Mouse (Mus musculus): ENCODE data around the gene Cntnap2. TPM values are rescaled to one million over a fixed set of nuclear protein-coding genes. Genes with fewer than 3 reads are reported as not detected.

The Cntnap2 gene
- polyA plus RNA-seq, 1 experiment from 2014 or later: not detected

DNA sequence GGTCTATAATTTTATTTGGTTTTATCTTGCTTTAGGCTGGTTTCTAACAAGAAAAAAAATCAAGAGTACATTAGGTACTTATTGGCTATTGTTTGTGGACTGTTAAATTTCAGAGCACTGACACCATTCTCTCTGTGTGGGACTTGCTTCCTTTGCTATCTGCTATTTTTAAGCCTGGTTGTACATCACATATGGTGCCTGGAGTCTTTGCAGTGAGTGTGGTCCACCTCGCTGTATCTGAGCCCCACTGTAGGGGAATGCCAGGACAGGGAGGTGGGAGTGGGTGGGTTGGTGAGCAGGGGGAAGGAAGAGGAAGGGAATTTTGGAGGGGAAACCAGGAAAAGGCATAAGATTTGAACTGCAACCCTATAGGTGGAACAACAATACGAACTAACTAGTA lies 1504.3 kb downstream of the Cntnap2 start:
- 62% methylated on average over 2 of the region's 2 CpGs for WGBS (ENCODE audit: insufficient replicate concordance)
- Histone ChIP-seq H3K9ac (replicated peaks) (no peak overlapping the region), H3K4me2 (ENCODE audit: low read depth, low read length) (no peak overlapping the region), H3K9me3 (ENCODE audit: low read length) (no peaks in the 10 kb centered on the region), H3K36me3 (replicated peaks; ENCODE audit: insufficient read depth, low read length) (no peaks in the 10 kb centered on the region), H3K27ac (ENCODE audit: low read depth) (no peak overlapping the region), H3K27me3 (ENCODE audit: insufficient read depth, low read length) (no peaks in the 10 kb centered on the region), H3K4me3 (ENCODE audit: low read depth, low read length) (no peak overlapping the region), H3K4me1 (ENCODE audit: insufficient read depth) (no peaks in the 10 kb centered on the region)
- ATAC-seq (no peak), DNase-seq (no peak)
- TF ChIP-seq CTCF (IDR thresholded peaks at IDR 0.05; ENCODE audit: low read depth) (no peak), EP300 (IDR thresholded peaks at IDR 0.05; ENCODE audit: low read depth) (no peak)

DNA sequence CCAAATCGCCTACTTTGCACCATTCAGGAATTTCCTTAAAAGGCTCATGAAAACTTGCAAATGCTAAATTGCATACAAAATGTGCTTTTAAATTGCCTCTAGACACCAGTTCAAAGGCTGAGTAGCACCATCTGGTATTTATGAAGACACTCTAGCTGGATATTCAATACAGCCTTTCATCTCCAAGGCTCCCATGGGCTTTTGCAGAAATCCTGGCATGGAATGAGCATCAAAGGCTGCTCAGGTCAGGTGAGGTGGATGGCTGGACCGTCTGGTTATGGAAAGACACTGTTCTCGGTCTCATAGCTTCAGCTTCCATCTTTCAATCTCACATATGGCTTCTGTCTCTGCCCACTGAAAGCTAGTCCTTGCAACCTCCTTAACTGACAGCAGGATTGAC lies 1515.9 kb downstream of the Cntnap2 start:
- ATAC-seq: no peak
- Histone ChIP-seq H3K4me2 (ENCODE audit: low read depth, low read length) (no peak overlapping the region), H3K4me3 (ENCODE audit: low read depth, low read length) (no peak overlapping the region), H3K27ac (ENCODE audit: low read depth) (no peak overlapping the region), H3K4me1 (ENCODE audit: insufficient read depth) (no peaks in the 10 kb centered on the region), H3K36me3 (replicated peaks; ENCODE audit: insufficient read depth, low read length) (no peaks in the 10 kb centered on the region), H3K27me3 (ENCODE audit: insufficient read depth, low read length) (no peaks in the 10 kb centered on the region), H3K9me3 (ENCODE audit: low read length) (no peaks in the 10 kb centered on the region), H3K9ac (replicated peaks) (no peak overlapping the region)
- WGBS (ENCODE audit: insufficient replicate concordance): 63% methylated on average over 3 of the region's 3 CpGs
- no peak for DNase-seq
- TF ChIP-seq EP300 (IDR thresholded peaks at IDR 0.05; ENCODE audit: low read depth) (no peak), CTCF (IDR thresholded peaks at IDR 0.05; ENCODE audit: low read depth) (no peak)

DNA sequence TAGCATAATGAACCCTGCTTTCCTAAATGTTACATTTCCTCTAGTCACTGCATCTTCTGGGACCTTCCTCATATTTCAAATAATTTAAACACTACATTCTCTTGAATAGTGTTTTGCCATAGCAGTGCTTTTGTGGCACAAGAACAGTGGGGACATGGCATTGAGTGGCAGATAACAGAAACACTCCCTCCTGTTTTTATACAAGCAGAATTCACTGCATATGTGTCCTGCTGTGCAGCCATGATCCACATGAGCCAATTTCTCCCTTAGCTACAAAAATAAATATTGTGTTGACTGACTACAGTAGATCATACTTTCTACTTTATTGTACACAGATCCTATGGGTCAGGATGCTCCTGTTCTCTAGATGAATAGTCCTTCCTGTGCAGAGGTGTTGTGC lies 1553.2 kb downstream of the Cntnap2 start:
- no peak for TF ChIP-seq CTCF (IDR thresholded peaks at IDR 0.05; ENCODE audit: low read depth)
- TF ChIP-seq EP300 (IDR thresholded peaks at IDR 0.05; ENCODE audit: low read depth): no peak
- Histone ChIP-seq H3K4me3 (ENCODE audit: low read depth, low read length) (no peak overlapping the region), H3K27me3 (ENCODE audit: insufficient read depth, low read length) (no peaks in the 10 kb centered on the region), H3K4me2 (ENCODE audit: low read depth, low read length) (no peak overlapping the region), H3K27ac (ENCODE audit: low read depth) (no peak overlapping the region), H3K36me3 (replicated peaks; ENCODE audit: insufficient read depth, low read length) (no peaks in the 10 kb centered on the region), H3K4me1 (ENCODE audit: insufficient read depth) (no peaks in the 10 kb centered on the region), H3K9me3 (ENCODE audit: low read length) (no peaks in the 10 kb centered on the region), H3K9ac (replicated peaks) (no peak overlapping the region)
- ATAC-seq (no peak), DNase-seq (no peak)

DNA sequence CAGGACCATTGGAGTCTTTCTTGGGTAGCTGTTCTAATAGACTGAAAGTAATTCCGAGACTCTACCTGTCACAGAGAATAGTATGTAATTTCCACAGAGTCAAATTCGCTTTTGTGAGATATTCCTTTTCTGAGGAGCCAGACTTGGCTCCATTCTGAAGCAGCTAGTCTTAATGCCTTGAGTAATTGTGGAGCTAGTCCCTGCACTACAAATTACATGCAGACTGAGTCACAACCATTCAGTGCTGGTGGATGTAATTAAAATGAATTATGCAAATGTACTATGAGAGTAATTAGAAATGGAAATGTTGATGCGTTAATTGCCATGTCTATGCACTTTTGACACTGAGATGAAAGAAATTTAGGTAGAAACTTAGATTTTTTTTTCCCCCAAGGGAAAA lies 1553.7 kb downstream of the Cntnap2 start:
- DNase-seq (no peak), ATAC-seq (no peak)
- no peaks in the 10 kb centered on the region for H3K36me3 ChIP-seq (replicated peaks; ENCODE audit: insufficient read depth, low read length)
- no peaks in the 10 kb centered on the region for H3K4me1 ChIP-seq (ENCODE audit: insufficient read depth)
- 63% methylated on average over 3 of the region's 3 CpGs for WGBS (ENCODE audit: insufficient replicate concordance)
- no peak overlapping the region for H3K9ac ChIP-seq (replicated peaks)
- TF ChIP-seq EP300 (IDR thresholded peaks at IDR 0.05; ENCODE audit: low read depth) (no peak), CTCF (IDR thresholded peaks at IDR 0.05; ENCODE audit: low read depth) (no peak)
- no peaks in the 10 kb centered on the region for H3K27me3 ChIP-seq (ENCODE audit: insufficient read depth, low read length)
- no peaks in the 10 kb centered on the region for H3K9me3 ChIP-seq (ENCODE audit: low read length)
- H3K4me3 ChIP-seq (ENCODE audit: low read depth, low read length): no peak overlapping the region
- no peak overlapping the region for H3K4me2 ChIP-seq (ENCODE audit: low read depth, low read length)
- no peak overlapping the region for H3K27ac ChIP-seq (ENCODE audit: low read depth)

DNA sequence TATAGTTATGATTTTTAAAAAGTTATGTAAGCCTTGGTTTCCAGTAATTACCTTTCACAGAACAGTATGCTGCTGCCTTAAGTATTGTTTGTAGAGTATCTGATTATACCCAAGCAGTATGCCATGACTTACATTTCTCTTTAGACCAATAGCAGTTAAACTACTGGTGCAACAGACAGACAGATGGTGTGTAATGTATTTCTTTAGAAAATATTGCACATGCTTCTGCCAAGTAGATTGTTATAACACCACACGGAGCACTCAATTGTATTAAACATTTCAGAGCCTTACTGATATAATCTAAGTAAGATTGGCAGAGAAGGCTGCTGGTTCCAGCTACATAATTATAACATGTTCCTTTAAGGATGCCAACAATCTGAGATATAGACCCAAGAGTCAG lies 1609.9 kb downstream of the Cntnap2 start:
- 73% methylated on average over 1 of the region's 1 CpGs for WGBS (ENCODE audit: insufficient replicate concordance)
- no peak for TF ChIP-seq CTCF (IDR thresholded peaks at IDR 0.05; ENCODE audit: low read depth)
- TF ChIP-seq EP300 (IDR thresholded peaks at IDR 0.05; ENCODE audit: low read depth): no peak
- Histone ChIP-seq H3K4me3 (ENCODE audit: low read depth, low read length) (no peak overlapping the region), H3K9ac (replicated peaks) (no peak overlapping the region), H3K27me3 (ENCODE audit: insufficient read depth, low read length) (no peaks in the 10 kb centered on the region), H3K9me3 (ENCODE audit: low read length) (no peaks in the 10 kb centered on the region), H3K27ac (ENCODE audit: low read depth) (no peak overlapping the region), H3K4me2 (ENCODE audit: low read depth, low read length) (no peak overlapping the region), H3K36me3 (replicated peaks; ENCODE audit: insufficient read depth, low read length) (no peaks in the 10 kb centered on the region), H3K4me1 (ENCODE audit: insufficient read depth) (no peaks in the 10 kb centered on the region)
- no peak for ATAC-seq
- no peak for DNase-seq

DNA sequence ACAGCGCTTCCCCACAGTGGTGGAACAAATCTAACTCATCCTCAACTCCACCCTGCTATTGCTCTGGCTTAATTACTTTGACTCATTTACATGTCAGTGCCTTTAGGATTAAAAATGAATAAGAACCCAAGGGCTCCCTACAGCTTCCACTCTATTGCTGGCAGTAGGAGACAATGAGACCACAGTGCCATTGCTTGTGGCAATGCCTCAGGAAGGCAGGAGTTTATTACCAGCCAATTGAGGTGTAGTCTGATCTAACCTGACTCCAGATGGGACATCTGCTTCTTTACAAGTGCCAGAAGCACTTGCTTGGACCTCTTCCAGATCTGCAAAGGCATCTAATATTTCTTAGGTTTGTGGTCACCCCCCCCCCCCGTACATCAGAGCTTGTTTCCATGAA lies 1615.9 kb downstream of the Cntnap2 start:
- no peak for ATAC-seq
- H3K4me3 ChIP-seq (ENCODE audit: low read depth, low read length): no peak overlapping the region
- H3K9me3 ChIP-seq (ENCODE audit: low read length): no peaks in the 10 kb centered on the region
- H3K4me2 ChIP-seq (ENCODE audit: low read depth, low read length): no peak overlapping the region
- no peak for TF ChIP-seq CTCF (IDR thresholded peaks at IDR 0.05; ENCODE audit: low read depth)
- TF ChIP-seq EP300 (IDR thresholded peaks at IDR 0.05; ENCODE audit: low read depth): no peak
- H3K27ac ChIP-seq (ENCODE audit: low read depth): no peak overlapping the region
- no peaks in the 10 kb centered on the region for H3K27me3 ChIP-seq (ENCODE audit: insufficient read depth, low read length)
- WGBS (ENCODE audit: insufficient replicate concordance): 69% methylated on average over 2 of the region's 2 CpGs
- DNase-seq: no peak
- H3K36me3 ChIP-seq (replicated peaks; ENCODE audit: insufficient read depth, low read length): no peaks in the 10 kb centered on the region
- no peak overlapping the region for H3K9ac ChIP-seq (replicated peaks)
- H3K4me1 ChIP-seq (ENCODE audit: insufficient read depth): no peaks in the 10 kb centered on the region

DNA sequence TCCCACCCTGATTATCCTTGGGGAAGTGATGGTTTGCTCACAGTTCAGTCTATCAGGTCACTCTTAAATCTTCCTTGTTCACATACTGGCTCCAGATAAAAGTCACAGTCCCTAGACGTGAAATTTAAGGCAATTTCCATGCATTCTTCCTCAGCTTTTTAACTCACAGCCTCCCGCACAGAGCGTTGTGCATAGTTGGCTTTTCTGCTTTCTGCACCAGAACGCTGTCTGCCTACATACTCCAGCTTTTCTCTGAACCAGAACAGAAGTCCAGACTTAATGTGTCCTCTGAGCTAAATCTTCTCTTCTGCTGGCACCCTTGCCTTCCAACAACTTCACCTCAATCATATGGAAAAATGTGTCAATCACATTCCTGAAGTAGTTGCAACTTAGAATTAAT lies 1616.5 kb downstream of the Cntnap2 start:
- 80% methylated on average over 4 of the region's 4 CpGs for WGBS (ENCODE audit: insufficient replicate concordance)
- H3K4me1 ChIP-seq (ENCODE audit: insufficient read depth): no peaks in the 10 kb centered on the region
- no peak overlapping the region for H3K4me3 ChIP-seq (ENCODE audit: low read depth, low read length)
- TF ChIP-seq EP300 (IDR thresholded peaks at IDR 0.05; ENCODE audit: low read depth) (no peak), CTCF (IDR thresholded peaks at IDR 0.05; ENCODE audit: low read depth) (no peak)
- H3K9me3 ChIP-seq (ENCODE audit: low read length): no peaks in the 10 kb centered on the region
- no peaks in the 10 kb centered on the region for H3K27me3 ChIP-seq (ENCODE audit: insufficient read depth, low read length)
- no peak overlapping the region for H3K27ac ChIP-seq (ENCODE audit: low read depth)
- H3K4me2 ChIP-seq (ENCODE audit: low read depth, low read length): no peak overlapping the region
- H3K36me3 ChIP-seq (replicated peaks; ENCODE audit: insufficient read depth, low read length): no peaks in the 10 kb centered on the region
- DNase-seq: no peak
- H3K9ac ChIP-seq (replicated peaks): no peak overlapping the region
- ATAC-seq: no peak

All from liver, postnatal 0 days (tissue).